Mouse (Mus musculus) kidney, adult 2 months (tissue): ENCODE measurements around the gene Gm17617. TPM values are rescaled to one million over a fixed set of nuclear protein-coding genes. Genes with fewer than 3 reads are reported as not detected.
A peak's percentile ranks its signal among the peaks of the same experiment; 100 is the strongest.

Experiments
- DNase-seq: peaks from one replicate; pipeline ENCODE4 v3.0.0; 2021
- H3K27ac ChIP-seq: fragments of 200-500 bp; 2 replicates; pipeline ENCODE4 v1.5.1; 2012; ENCODE audit warnings: low read depth, low read length, control low read depth, inconsistent platforms; ENCODE audit not compliant: insufficient read depth
- H3K27me3 ChIP-seq: fragments of 200-500 bp; replicated peaks from 2 replicates; pipeline ENCODE4 v1.6.1; 2012; ENCODE audit warnings: mild to moderate bottlenecking, moderate library complexity, low read length, inconsistent platforms; ENCODE audit not compliant: control insufficient read depth, insufficient read depth
- H3K36me3 ChIP-seq: fragments of 200-500 bp; 2 replicates; pipeline ENCODE4 v1.6.1; 2012; ENCODE audit warnings: mild to moderate bottlenecking, moderate library complexity, low read length, inconsistent platforms; ENCODE audit not compliant: control insufficient read depth, insufficient read depth
- H3K4me1 ChIP-seq: fragments of 200-500 bp; 2 replicates; pipeline ENCODE4 v1.6.1; 2011; ENCODE audit warnings: low read length; ENCODE audit not compliant: control insufficient read depth, insufficient read depth
- H3K4me3 ChIP-seq: fragments of 200-500 bp; 2 replicates; pipeline ENCODE4 v1.5.1; 2011; ENCODE audit warnings: mild to moderate bottlenecking, low read depth, low read length, control low read depth; ENCODE audit not compliant: insufficient read depth
- CTCF ChIP-seq: fragments of 200-500 bp; conservative IDR thresholded peaks from 2 replicates; pipeline ENCODE4 v1.5.1; 2011; ENCODE audit warnings: low read depth, mild to moderate bottlenecking, control low read depth, low read length, moderate library complexity, mixed read lengths; ENCODE audit not compliant: insufficient read depth, insufficient read length
- POLR2A ChIP-seq: fragments of 200-500 bp; IDR thresholded peaks from one replicate; pipeline ENCODE4 v1.6.1; 2011; ENCODE audit warnings: low read depth, low read length, control low read depth
- WGBS: fragments of 180-500 bp; shearing (Covaris S2); methylation state at CpG from one replicate; pipeline ENCODE4 v1.1.7; 2018; 5-methylcytosine and 5-hydroxymethylcytosine counted together
- polyA plus RNA-seq: library from polyadenylated mRNA; depleted of rRNA; stranded (reverse); fragments of >200 nt; gene quantifications from 2 replicates; pipeline ENCODE4 v1.2.3, GENCODE M21; 2012

Gm17617 gene
- polyA plus RNA-seq, 1 experiment: not detected

DNA sequence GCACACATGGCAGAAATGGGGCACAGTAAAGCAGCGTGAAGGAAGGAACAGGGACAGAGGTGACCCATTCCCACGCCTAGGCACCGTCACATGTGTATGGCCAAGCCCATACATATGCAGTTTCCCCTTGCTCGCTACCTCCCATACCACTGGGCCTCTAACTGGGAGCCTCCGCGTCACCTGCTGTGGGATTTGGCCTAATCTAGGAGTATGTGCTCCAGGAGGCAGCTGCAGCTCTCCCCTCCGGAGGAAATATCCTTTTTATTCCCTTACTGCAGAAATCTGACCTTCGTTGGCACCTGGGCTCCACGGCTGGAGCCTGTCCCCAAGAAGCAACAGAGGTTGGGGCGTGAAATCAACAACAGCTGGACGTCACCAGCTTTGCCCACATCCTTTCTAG lies 41.0 kb upstream of the Gm17617 start:
- Histone ChIP-seq H3K27me3 (no peaks in the 10 kb centered on the region), H3K27ac (no peak overlapping the region), H3K4me1 (peaks cover 12% of the 10 kb centered on the region), H3K36me3 (no peaks in the 10 kb centered on the region), H3K4me3 (no peak overlapping the region)
- TF ChIP-seq POLR2A (no peak), CTCF (no peak)
- no peak for DNase-seq
- WGBS: 91% methylated on average over 11 of the region's 11 CpGs

GRCm38 (mm10) chr13:55172336-55172770 lies 39.0 kb upstream of the Gm17617 start:
- Histone ChIP-seq H3K36me3 (no peaks in the 10 kb centered on the region), H3K4me1 (peaks cover 26% of the 10 kb centered on the region), H3K27ac (no peak overlapping the region), H3K4me3 (no peak overlapping the region), H3K27me3 (no peaks in the 10 kb centered on the region)
- TF ChIP-seq CTCF (no peak), POLR2A (no peak)
- WGBS: 46% methylated on average over 7 of the region's 7 CpGs
- DNase-seq: no peak

DNA sequence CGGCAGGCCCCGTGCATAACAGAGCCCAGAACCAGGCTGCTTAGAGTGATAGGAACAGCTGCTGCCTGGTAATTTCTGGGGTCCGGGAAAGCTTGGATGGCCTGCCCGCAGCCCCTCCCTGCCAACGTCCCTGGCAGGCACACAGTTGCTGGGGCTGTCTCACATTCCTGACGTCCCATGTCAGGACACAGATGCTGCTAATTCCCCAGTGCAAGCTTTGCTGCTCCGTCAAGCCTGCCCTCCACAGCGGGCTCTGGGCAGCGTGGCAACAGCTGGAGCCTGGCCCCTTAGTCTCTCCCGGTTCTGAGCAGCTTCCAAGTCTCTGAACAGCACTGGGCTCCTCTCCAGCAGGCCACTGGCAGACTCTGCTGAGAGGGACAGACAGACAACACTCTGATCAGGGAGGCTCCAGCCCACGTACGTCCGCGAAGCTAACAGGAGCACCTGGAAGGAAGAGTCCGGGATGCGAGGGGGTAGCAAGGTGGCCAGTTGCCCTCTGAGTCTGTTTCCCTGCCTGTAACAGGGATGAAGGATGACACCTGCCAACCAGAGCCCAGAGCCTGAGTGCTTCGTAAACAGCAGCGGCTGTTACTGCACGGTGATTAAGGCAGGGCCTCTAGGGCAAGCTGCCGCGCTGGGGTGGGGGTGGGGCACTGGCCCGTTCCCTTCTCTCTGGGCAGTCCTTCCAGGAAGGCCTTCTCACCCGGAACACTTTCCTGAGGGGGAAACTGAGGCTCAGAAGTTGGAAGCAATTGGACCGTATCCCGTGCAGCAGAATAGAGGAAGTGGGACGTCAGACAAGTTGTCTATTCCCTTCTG lies 38.4 kb upstream of the Gm17617 start:
- 16% methylated on average over 26 of the region's 26 CpGs for WGBS
- DNase-seq: peak; percentile 73
- no peaks in the 10 kb centered on the region for H3K27me3 ChIP-seq
- TF ChIP-seq POLR2A: no peak
- TF ChIP-seq CTCF: no peak
- H3K27ac ChIP-seq: 0 out of 2 replicates have a peak overlapping the region, but pooled peaks have one; percentile 10
- H3K4me3 ChIP-seq: peak overlapping the region; percentile 25; the same call in 1 of the 2 replicates
- H3K36me3 ChIP-seq: no peaks in the 10 kb centered on the region
- peaks cover 26% of the 10 kb centered on the region for H3K4me1 ChIP-seq

DNA sequence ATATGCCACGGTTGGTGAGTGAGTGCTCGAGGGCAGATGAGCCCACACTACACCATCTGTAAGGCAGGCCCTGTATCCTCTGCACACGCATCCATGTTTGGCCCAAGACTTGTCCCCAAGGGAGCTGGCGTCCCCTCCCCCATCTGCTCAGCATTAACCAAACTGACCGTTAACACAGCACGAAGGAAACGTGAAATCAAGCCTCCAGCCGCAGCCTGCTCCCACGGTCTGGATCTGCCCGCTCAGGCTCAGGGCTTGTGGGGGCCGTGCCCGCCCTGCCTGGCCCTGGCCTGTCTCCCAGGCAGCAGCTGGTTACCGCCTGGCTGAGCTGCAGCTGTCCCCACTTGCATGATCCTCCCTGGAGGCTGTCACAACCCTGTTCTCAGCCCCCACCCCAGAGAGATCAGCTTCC lies 35.6 kb upstream of the Gm17617 start:
- H3K4me1 ChIP-seq: peaks cover 26% of the 10 kb centered on the region
- H3K4me3 ChIP-seq: no peak overlapping the region
- WGBS: 43% methylated on average over 13 of the region's 13 CpGs
- no peaks in the 10 kb centered on the region for H3K36me3 ChIP-seq
- peak overlapping the region; percentile 55 for H3K27ac ChIP-seq
- peak; percentile 79 for DNase-seq
- H3K27me3 ChIP-seq: no peaks in the 10 kb centered on the region
- TF ChIP-seq CTCF (no peak), POLR2A (no peak)

DNA sequence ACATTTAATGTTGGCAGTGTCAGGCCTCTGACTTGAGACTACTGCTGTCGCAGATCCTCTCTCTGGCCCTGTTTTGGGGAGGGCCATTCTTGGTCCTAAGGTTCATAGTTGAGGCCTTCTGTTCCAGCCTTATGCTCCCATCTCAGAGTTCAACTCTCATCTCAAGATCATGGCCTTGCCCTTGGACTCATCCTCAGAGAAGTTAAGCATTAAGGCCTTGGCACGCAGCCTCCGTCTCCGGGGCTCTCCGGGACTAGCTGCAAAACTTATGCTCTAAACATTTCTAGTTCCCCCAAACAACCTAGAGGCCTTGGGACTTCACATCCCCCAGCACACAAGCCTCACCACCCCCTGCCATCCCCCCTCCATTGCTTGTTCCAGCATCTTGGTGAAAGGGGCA lies 34.9 kb upstream of the Gm17617 start:
- no peak overlapping the region for H3K4me3 ChIP-seq
- TF ChIP-seq CTCF (no peak), POLR2A (no peak)
- DNase-seq: peak; percentile 86
- WGBS: 63% methylated on average over 5 of the region's 5 CpGs
- no peaks in the 10 kb centered on the region for H3K36me3 ChIP-seq
- H3K27me3 ChIP-seq: no peaks in the 10 kb centered on the region
- H3K27ac ChIP-seq: peak overlapping the region; percentile 78
- H3K4me1 ChIP-seq: peaks cover 26% of the 10 kb centered on the region

DNA sequence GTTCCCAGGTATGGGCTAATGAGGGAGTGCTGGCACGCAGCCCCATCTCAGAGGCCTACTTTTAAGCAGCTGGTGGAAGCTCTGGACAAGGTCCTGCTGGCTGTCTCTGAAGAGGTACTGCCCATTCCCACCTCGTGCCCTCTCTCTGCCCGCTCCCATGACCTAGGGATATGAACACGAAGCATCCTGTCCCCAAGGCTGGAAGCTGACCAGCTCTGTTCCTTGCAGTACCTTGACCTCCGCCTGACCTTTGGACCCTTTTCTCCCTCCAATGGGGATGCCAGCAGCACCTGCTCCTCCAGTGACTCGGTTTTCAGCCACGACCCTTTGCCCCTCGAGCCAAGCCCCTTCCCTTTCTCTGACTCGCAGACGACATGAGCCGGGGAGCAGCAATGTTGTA lies 34.5 kb upstream of the Gm17617 start:
- H3K4me3 ChIP-seq: no peak overlapping the region
- H3K27ac ChIP-seq: peak overlapping the region; percentile 78
- DNase-seq: peak; percentile 80
- no peaks in the 10 kb centered on the region for H3K36me3 ChIP-seq
- H3K27me3 ChIP-seq: no peaks in the 10 kb centered on the region
- TF ChIP-seq POLR2A (no peak), CTCF (no peak)
- 63% methylated on average over 11 of the region's 11 CpGs for WGBS
- H3K4me1 ChIP-seq: peaks cover 26% of the 10 kb centered on the region

- no peak for DNase-seq
- 83% methylated on average over 32 of the region's 32 CpGs for WGBS
- Histone ChIP-seq H3K27me3 (no peaks in the 10 kb centered on the region), H3K4me3 (no peak overlapping the region), H3K36me3 (no peaks in the 10 kb centered on the region), H3K4me1 (peaks cover 22% of the 10 kb centered on the region), H3K27ac (peak overlapping the region; percentile 40; the same call in 1 of the 2 replicates)
- TF ChIP-seq POLR2A (no peak), CTCF (no peak)
These were observed 33.7 kb upstream of the Gm17617 start for GRCm38 (mm10) chr13:55166806-55167725.
